Mouse (Mus musculus): ENCODE data around the gene Tnfsfm13.

Gene Tnfsfm13

DNA sequence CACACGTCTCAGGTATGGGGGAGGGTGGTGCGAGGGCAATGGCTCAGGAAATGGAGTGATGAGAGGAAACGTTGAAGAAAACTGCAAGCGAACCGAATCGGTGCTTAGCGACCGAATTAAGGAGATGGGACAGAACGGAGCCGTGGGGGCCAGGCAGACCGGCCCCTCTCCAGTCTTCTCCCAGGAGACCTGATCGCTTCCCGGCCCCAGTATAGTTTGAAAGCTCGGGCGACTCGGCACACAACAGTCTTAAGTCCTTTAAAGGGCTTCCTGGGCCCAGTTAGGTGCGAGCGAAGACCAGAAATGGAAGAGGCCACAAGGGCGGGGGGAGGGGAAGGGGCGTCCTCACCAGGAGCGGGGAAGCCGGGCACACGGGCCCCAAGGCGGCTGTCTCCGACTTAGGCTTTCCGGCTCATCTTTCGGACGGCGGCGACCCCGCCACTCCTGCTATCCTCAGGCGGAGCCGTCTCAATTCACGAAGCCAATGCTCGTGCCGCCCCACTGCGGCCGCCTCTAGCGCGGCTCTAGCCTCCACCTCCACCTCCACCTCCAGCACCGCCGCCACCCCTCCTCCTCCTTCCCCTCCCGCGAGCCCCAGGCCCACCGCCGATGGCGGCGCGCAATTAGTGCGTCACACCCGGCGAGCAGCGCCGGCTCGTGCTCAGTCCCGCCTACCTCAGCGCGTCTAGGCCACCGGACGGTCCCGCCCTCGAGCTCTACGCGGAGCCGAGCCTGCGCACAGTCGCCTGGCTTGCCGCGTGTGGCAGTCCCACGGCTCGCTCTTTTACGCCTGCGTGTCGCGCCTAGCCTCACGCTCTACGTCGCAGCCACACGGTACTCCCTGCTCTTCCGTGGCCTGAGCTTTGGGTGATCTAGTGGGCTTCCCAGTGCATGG, 14.3 kb downstream of the Tnfsfm13 start, which contains the start of gene Senp3:
Gene Senp3, minus strand, starts transcription at position 771 of the 895 bp plus-strand sequence.
- peak; percentile 87 to 95 for DNase-seq (ENCODE audit: low spot score in 2 of 2)

DNA sequence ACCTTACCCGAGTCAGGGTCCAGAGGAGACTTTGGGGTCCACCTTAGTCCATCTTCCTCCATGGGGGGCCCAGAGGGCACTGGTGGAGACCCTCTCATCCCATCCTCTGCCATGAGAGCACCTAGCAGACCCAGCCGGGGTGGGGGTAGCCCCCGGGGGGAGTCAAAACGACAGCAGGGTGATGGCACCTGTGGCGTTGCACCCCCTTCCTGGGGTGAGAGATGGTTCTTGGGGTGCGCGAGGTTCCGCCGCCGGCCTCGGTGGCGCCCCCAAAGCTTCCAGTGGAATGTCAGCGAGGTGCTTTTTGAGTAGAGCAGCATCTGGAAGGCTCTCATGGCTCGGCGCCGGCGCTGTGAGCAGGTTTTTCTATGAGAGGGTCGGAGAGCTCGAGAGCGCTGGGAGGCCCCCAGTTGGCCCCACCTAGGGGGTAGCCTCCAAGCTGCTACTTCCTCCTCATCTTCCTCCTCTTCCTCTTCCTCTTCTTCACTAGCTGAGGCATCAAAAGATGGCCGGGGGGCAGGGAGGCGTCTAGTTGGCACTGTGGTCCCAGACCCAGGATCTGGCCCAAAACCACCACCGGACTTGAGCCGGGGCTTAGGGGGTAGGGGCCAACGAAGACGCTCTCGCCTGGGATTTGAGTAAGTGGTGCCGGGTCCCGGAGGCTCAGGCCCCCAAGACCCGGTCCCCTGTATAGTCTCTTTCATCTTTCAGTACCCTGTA, 15.6 kb downstream of the Tnfsfm13 start:
- DNase-seq (ENCODE audit: low spot score in 2 of 2), result no peak

DNA sequence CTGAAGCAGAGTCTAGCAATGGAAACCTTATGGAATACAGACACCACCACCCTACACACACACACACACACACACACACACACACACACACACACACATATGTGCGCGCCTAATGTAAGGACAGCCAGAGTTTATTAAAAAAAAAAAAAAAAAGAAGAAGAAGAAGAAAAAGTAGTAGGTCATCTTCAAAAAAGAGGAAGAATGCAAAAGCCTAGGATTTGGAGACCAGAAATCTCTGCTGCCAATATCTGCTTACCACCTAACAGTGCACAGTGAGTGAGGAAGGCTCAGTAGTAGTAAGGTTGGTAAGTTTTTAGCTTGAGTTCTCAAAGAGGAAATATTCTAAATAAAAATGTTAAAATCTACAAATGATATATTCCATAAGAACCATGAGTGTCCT, 16.8 kb downstream of the Tnfsfm13 start:
- no peak for DNase-seq (ENCODE audit: low spot score in 2 of 2)

DNA sequence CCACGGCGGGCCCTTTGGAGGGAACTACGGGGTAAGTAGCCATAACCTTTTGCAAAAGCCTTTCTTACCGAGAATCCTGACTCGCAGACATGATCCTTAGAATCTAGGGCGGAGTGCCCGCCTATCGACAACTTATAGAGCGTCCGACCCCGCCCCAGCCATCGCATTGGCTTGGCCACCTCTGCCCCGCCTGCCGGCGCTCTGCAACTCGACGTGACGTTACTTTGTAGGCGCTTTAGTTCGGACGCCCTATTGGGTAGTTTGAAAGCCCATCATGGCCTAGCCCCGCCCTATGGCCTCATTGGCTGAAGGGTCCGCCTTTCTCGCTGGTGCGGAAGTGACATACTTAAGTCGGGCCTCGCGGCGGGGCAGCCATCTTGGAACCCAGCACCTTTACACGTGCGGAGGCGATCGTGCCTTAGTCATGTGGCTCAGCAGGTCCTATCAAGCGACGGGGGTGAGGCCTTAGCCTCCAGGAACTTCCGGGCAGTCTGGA, 23.6 kb downstream of the Tnfsfm13 start, which contains the start of gene Eif4a1:
Gene Eif4a1, minus strand, starts transcription at position 213 of the 496 bp plus-strand sequence.
- peak; percentile 100 for DNase-seq (ENCODE audit: low spot score in 2 of 2)

DNA sequence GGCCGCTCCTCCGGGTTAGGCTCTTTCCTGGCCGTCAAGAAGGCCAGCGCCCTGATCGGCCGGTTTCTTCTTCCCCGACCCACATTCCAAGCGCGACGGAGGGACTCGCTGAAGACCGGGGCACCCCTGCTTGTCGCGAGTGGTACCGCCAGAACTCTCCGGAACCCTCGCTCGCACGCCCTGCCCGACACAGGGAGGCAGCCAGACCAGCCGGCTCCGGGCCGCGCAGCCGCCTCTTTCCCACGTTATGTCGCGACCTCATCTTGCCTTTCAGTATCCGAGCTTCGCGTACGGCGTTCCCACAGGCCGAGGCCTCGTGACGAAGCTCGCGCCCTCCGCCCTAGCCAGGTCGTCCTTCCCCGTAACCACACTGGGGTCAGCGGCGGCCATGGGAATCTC, 24.2 kb downstream of the Tnfsfm13 start:
- no peak for DNase-seq (ENCODE audit: low spot score in 2 of 2)

- DNase-seq (ENCODE audit: low spot score in 2 of 2), result peak; percentile 74 to 79
Measured at GRCm38 (mm10) chr11:69670786-69671725, 24.8 kb downstream of the Tnfsfm13 start.

DNA sequence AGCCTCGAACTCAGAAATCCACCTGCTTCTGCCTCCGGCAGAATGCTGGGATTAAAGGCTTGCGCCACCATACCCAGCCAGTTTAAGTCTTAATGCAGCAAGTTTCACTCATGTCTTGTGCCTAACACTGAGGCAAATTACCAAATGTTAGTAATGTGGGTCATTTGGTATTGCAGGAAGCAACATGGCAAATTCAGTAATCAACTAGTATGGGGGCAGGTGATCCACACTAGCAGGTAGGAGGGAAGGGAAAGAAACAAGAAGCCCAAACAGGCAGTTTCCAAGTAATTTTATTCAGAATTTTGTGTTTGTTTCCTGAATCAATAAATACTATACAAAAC, 29.3 kb downstream of the Tnfsfm13 start:
- DNase-seq (ENCODE audit: low spot score in 2 of 2), result no peak

- peak in 1 of 2 experiments; percentile 43 for DNase-seq (ENCODE audit: low spot score in 2 of 2)
Measured at GRCm38 (mm10) chr11:69665961-69666664, 29.8 kb downstream of the Tnfsfm13 start, which contains the start of gene Cd68. Gene Cd68, minus strand, starts transcription at chr11:69666153.

- no peak for DNase-seq (ENCODE audit: low spot score in 2 of 2)
Measured at GRCm38 (mm10) chr11:69665457-69665960, 30.4 kb downstream of the Tnfsfm13 start.

- no peak for DNase-seq (ENCODE audit: low spot score in 2 of 2)
Measured at GRCm38 (mm10) chr11:69664841-69665240, 31.1 kb downstream of the Tnfsfm13 start.

DNA sequence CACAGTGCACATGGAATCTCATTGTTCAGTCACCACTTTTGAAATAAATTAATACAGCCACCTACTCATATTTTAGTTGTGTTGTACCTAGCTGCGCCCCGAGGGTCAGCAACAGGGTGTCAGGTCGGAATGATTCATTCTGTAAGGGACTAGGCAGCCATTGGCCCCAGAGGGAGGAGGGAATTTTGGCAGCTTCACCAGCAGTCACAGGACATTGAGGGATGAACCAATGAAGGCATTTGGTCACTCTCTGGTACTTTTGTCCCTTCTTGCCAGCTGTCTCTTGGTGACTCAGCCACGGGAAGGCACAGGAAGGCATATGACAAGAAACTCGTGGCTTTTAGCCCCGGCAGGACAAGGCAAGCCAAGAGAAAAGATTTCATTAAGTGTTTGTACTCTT, 32.1 kb downstream of the Tnfsfm13 start:
- DNase-seq (ENCODE audit: low spot score in 2 of 2), result no peak

- DNase-seq (ENCODE audit: low spot score in 2 of 2), result no peak
Measured at GRCm38 (mm10) chr11:69662967-69663671, 32.8 kb downstream of the Tnfsfm13 start.

- DNase-seq (ENCODE audit: low spot score in 2 of 2), result peak; percentile 81 to 88
Measured at GRCm38 (mm10) chr11:69662213-69662966, 33.5 kb downstream of the Tnfsfm13 start, which contains the start of gene Mpdu1. Gene Mpdu1, minus strand, starts transcription at chr11:69662642.

DNA sequence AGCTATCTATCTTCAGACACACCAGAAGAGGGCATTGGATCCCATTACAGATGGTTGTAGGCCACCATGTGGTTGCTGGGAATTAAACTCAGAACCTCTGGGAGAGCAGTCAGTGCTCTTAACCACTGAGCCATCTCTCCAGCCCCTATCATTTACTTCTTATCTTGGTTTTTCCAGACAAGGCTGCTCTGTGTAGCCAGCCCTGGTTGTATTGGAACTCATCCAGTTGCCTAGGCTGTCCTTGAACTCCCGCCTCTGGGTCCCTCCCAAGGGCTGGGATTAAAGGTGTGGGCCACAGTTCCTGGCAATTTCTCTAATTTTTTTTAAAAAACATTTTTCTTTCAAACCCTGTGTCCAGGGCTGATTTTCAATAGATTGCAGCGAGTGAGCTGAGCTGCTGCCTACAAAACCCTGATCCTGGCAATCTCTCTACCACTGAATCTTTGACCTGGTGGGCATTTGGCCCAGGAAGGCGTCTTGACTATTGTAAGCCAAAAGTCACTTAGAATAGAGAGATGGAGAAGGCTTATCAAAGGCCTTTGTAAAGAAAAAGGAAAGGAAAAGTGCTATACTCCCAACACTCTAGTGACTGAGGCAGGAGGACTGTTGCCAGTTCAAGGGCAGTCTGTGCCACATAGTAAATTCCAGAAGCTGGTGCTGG, 34.5 kb downstream of the Tnfsfm13 start:
- DNase-seq (ENCODE audit: low spot score in 2 of 2), result no peak

DNA sequence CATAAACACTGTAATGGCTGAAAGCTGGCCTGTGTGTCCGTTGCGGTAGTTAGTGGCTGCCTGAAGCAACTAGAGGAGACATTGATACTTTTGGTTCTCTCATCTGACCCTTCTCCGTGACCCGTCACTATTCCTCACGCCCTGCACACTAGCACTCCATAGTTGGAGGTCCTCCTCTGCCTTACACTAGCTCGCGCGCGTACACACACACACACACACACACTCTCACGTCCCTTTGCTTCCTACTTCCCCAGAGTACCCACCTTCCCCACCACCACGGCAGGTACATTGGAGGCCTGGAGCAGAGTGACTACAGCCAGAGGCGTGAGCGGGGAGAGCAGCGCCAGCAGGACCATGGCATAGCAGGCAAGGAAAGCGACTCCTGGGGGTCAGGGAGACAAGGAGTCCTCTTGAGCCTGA, 38.4 kb downstream of the Tnfsfm13 start:
- no peak for DNase-seq (ENCODE audit: low spot score in 2 of 2)

DNA sequence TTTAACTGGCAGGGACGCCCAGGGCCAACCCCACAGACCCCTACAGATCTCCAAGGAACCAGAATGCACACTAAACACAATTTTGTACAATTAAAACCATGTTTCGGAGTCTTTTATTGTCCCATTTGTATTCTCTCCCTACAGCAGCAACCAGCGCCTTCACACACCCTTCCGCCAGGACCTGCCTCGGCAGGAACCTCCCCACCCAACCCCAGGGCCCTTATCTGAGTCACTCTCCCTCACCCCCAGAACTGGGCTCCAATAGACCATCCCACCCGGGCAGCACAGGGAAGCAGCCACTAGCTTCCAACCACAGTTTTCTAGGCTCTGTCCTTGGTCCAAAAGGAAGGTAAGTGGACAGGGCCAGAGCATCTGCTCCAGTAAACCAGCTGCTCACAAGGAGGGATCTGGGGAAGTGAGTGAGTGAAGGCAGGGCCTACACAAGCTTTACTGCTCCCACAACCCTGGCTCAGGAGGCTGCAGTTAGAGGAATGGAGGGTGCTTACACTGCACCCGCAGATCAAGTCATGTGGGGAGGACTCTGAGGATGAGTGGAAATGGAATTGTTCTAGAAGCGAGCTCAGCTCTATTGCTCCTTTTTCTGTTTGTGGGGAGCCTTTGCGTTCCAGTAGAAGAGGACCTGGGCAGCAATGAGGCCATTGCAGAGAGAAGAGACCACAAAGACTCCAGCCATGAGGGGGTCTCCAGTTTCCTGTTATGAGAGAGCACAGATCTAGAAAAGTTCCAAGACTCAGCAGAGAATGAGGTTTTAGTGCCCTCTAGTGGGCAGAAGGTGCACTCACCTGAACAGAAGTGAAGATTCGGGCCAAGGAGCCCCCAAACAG, 39.1 kb downstream of the Tnfsfm13 start:
- DNase-seq (ENCODE audit: low spot score in 2 of 2), result no peak

DNA sequence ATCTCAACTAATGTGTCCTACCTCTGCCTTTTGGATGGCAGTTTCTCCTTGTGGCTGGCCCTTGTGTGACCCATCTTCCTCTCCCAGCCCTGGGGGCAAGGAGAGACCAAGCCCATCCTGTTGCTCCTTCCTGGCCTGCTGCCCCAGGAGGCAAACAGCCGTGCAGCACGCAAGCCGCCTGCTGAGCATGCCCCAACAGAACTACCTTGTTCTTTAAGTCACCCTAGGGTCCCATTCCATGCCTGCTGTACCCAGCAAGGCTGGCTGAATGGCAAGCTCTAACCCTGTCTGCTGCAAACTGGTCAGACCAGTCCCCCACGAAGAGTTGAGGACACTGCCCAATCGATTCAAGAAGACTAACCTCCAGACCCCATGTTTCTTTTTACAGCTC, 39.8 kb downstream of the Tnfsfm13 start:
- DNase-seq (ENCODE audit: low spot score in 2 of 2), result no peak
